Mouse (Mus musculus) gastrocnemius, postnatal 4 days (tissue): ENCODE results near the gene Nphs2. TPM values are rescaled to one million over a fixed set of nuclear protein-coding genes. Genes with fewer than 3 reads are reported as not detected.
"Not testable (repeated sequence)": the region's sequence is repeated elsewhere in the genome, so short reads cannot be mapped to it uniquely, and the experiment has no call there.

ENCODE experiments used
- DNase-seq, 2 experiments: peaks; one replicate each; pipeline ENCODE4 v3.0.0; 2021 to 2022; ENCODE audit warnings: low spot score in 2 of 2, mixed read lengths in 2 of 2
- long read RNA-seq, 2 experiments: library from polyadenylated mRNA; stranded (forward); transcript quantifications; one replicate each; pipeline ENCODE4 v2.0.0; 2021
- total RNA-seq, 2 experiments: library from RNA; stranded (reverse); gene quantifications; 2 replicates each; pipeline ENCODE4 v1.2.3; 2021

Nphs2 gene
- total RNA-seq, result not detected
- long read RNA-seq, experiment 1, result 0 reads
- long read RNA-seq, experiment 2, result 0 reads

GRCm38 (mm10) chr1:156310630-156311029 lies at the start of gene Nphs2:
Nphs2 (plus strand) TSS chr1:156310727.
- DNase-seq, result no peak

- peak in 1 of 2 experiments; percentile 31 for DNase-seq
Observed at GRCm38 (mm10) chr1:156263352-156263751, 47.2 kb upstream of the Nphs2 start.

DNA sequence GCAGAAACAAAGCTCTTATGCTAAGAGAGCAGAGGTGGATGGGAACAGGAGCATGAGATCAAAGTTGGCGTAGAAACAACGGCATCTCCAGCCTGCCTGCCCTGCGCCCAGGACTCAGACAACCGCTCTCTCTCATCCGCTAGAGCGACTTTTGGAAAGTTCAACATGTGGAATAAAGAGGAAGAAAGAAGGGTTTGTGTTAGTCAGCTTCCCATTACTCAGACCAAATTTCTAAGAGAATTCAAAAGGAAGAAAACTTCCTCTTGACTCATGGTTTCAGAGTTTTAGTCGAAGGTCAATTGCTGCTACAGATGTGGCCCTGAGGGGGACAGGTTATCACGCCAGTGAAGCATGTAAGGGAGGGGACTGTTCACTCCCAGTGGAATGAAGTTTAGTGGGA lies 46.6 kb upstream of the Nphs2 start:
- no peak for DNase-seq

GRCm38 (mm10) chr1:156268546-156268945 lies 42.0 kb upstream of the Nphs2 start:
- DNase-seq, result not testable (repeated sequence)

GRCm38 (mm10) chr1:156270471-156270870 lies 40.1 kb upstream of the Nphs2 start:
- no peak for DNase-seq

DNA sequence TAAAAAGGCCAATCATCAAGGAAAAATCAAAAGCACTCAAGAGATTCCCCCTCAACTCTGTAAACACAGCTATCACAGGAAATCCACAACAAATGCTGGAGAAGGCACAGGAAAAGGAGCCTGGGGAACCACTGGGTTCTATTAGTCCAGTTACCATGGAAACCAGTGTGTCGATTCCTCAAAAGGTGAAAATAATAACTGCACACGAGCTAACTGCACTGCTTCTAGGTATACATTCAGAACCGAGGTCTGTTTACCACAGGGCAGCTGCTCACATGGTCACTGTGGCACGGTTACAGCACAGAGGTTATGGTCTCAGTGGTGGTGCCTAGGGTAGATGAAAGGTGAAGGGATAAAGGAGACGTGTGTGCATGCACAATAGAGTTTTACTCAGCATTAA lies 38.9 kb upstream of the Nphs2 start:
- no peak for DNase-seq

DNA sequence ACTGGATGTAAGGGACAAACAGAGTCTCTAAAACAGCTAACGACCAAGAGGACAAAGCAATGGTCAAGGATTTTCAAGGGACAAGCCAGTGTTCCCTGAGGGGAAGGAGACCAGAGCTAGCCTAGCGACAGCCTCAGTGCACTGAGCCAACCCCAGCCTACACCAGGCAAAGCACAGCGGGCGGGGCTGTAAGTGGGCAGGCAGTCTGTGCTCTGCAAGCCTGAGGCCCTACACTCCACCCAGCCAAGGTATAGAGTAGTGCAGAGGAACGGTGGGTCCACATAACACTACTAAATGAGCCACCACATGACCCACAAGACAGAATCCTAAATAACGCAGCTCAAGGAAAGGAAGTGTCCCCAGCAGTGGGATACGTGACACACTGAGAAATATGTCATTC lies 36.9 kb upstream of the Nphs2 start:
- DNase-seq, result no peak

- no peak for DNase-seq
Observed at GRCm38 (mm10) chr1:156280131-156280530, 30.4 kb upstream of the Nphs2 start.

GRCm38 (mm10) chr1:156284207-156284606 lies 26.3 kb upstream of the Nphs2 start:
- DNase-seq, result no peak

DNA sequence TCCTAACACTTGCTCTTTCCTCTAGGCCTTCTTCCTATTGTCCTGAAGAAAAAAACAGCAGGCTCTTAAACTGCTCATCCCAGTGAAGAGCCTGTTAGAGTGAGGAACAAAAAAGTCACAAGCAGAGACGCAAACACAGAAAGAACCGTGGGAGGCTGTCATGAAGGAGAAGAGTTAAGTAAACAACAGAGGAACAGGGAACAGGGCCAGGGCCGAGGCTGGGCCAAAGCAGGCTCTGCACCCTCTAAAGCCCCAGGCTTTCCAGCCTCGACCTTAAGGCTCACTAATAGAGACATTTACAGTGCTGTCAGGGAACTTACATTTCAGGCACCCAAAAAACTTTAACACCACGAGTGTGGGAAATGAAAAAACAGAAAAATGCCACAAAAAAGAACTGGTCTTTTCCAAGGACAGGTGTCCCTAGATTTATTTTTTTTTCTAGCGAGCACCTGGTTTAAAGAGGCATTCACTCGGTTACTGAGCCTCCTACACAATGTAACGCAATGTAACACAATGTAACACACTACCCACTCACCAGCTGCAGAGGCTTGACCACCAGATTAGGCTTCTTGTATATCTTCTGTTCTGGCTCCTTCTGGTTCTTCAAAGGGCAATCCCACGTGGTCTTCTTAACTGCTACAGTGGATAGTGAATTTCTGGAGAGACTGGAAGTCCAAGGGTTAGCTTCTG lies 25.5 kb upstream of the Nphs2 start:
- DNase-seq, result no peak

GRCm38 (mm10) chr1:156285541-156285896 lies 25.0 kb upstream of the Nphs2 start:
- DNase-seq, result no peak

GRCm38 (mm10) chr1:156288556-156289221 lies 21.8 kb upstream of the Nphs2 start:
- DNase-seq, result no peak

DNA sequence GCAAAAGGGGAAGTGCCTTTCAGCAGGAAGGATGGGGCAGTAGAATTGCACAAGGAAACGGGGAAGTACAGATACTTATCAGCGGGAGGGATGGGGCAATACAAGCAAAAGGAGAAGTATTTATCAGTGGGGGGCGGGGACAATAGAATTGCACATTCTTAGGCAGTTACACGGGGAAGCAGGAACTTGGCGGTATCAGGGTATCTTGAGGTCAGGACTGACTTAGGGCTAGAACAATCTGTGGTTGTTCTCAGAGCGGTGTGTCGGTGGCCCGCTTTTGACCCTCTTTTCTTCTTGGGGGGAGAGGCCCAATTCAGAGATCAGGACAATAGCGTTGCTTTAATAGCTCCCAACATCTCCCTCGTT lies 21.3 kb upstream of the Nphs2 start:
- DNase-seq, result not testable (repeated sequence)

DNA sequence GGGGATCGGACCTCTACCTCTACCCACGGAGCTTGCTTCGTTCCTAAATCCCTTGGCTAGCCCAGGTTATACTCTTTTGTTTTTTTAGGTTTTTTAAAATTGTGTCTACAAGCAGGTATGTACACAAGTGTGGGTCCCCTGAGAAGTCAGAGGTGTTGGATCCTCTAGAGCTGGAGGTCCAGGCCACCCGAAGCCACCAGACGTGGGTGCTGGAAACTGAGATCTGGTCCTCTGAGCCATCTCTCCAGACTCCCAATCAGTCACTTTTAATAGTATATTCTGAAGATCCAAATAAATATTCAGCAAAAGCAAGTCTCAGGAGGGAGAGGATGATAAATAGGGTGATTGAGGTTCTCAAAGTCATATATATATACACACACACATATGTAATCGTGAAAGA lies 20.5 kb upstream of the Nphs2 start:
- no peak for DNase-seq

DNA sequence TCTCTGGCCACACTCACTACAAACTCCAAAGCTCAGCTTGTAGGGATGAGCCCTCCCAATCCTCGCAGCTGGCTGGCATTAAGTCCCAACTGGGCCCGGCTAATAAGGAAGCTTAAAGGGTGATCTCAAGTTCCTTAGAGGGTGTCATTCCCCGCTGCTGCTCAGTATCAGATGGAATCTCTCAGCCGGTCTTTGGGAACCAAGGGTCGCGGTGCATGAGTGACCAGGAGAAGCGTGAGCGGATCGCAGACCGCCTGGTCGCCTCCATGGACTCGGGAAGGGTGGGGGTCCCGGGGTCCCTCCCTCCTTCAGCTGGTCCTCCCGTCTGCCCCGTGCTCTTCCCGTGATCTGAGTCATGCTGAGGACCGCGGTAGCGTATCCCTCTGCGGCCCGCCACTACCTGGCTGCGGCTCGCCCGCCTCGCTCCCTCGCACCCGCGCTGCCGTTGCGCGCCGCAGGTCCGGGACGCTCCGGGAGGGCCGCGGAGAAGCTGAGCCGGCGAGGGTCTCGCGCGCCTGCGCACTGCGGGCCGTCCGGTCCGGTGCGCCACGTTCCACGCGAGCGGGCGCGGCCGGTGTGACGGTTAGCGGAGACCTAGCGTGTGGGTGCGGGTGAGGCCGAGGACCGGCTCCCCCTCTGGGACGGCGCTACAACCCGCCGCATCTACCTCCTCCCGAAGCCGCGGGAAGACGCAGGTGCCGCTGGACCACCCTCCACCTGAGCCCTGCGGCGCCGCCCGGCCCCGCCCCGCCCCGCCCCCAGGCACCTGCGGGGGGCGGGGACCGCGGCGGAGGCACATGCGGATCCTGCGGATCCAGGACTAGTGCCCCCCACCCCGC lies 7.4 kb upstream of the Nphs2 start, which contains the start of gene Tdrd5:
Gene Tdrd5 (minus strand): TSS at position 754 of the 839 bp plus-strand sequence.
- DNase-seq, result peak in 1 of 2 experiments; percentile 11

DNA sequence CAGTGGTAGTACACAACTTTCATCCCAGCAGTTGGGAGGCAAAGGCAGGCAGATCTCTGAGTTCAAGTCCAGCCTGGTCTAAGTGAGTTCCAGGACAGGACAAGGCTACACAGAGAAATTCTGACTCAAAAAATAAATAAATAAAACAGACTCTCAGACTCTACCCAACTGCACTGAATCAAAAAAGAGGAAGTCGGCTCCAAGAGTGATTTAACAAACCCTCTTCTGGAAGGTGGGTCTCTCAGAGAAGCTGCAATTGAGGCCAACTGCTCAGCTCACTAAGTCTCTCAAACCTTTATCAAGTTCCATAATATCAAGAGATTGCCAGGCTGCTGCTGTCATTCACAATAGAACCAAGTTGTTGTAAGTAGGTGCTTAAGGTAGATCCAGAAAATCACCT lies 1.9 kb upstream of the Nphs2 start:
- no peak for DNase-seq

GRCm38 (mm10) chr1:156323126-156323525 lies 12.6 kb downstream of the Nphs2 start:
- no peak for DNase-seq

- no peak for DNase-seq
Observed at GRCm38 (mm10) chr1:156340847-156341246, 30.3 kb downstream of the Nphs2 start.

GRCm38 (mm10) chr1:156344433-156344832 lies 33.9 kb downstream of the Nphs2 start:
- no peak for DNase-seq

DNA sequence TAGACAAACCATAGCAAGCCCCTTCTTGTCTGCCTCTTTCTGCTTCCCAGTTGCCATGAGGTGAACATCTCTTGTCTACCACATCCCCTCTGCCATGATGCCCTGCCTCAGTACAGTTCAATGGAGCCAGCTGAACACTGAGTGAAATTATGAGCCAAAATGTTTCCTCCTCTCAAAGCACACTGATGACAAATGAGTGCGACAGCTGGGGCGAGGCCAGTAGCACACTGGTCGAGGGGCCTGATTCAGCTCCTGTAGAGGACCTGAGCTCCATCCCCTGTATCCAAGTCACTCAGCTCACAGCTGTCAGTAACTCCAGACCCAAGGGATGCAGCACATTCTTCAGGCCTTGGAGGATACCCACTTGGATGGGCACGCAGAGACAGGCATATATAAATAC lies 35.1 kb downstream of the Nphs2 start:
- no peak for DNase-seq

GRCm38 (mm10) chr1:156349031-156349430 lies 38.5 kb downstream of the Nphs2 start:
- DNase-seq, result no peak

- no peak for DNase-seq
Observed at GRCm38 (mm10) chr1:156350441-156350840, 39.9 kb downstream of the Nphs2 start.
